Mouse (Mus musculus): Measurements from ENCODE around the gene Ptk7. TPM values are rescaled to one million over a fixed set of nuclear protein-coding genes. Genes with fewer than 3 reads are reported as not detected.

Gene Ptk7
- not detected for polyA plus RNA-seq (2017; shearing (Covaris generic))

DNA sequence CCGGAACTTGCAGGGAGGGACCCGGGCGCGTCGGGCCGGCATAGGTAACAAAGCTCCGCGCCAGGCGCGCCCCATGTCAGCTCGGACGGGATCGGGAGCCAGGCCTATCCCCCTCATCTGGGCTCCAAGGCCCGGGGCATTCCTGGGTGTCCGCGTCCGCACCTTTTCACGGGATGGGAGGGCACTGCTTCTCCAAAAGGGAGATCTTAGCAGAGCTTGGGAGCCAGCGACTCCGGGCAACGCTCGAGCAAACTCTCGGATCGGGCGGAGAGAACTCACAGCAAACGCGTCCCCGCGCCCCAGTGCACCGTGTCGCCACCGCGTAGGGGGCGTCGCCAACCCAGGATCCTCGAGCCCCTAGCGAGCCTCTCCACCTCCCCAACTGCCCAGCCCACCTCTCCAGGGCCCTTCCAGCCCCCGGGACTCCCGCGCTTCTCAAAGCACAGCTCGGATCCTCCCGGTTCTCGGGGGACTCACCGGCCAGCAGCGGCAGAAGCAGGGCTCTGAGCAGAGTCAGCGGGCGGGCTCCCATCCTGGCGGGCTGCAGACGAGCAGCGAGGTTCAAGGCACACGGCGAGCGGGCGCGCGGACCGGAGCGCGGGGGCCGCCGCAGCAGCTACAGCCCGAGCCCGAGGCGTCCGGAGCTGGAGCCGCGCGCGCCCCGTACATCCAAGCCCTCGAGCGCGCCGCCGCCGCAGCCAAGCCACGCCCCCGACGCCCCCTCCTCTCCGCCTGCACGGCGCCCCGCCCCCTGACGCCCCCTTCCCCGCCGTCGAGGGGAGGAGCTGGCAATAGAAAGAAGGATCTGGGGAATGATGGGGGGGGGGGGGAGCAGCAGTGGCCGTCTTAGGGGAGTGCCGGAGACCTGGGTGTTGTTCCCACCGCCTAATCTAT lies at the start of gene Ptk7:
Gene Ptk7, minus strand, starts transcription at position 714 of the 894 bp plus-strand sequence.
- no peak for ATAC-seq

DNA sequence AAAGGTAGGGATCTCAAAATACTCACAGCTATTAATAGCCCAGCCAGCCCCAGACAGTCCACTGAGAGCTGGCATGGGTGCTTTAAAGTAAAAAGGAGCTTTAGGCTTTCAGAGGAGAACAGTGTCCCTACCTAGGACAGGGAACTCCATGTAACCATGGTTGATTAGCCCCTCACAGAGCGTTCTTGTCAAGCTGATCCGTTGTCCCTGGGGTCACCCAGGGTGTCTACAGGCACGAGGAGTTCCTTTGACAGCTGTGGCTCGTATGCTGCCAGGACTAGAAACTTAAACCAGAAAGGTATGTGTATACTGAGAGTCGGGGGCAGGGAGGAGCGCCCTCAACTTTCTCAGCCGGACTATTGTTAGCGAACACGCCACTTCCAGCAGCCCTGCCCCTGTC lies 49.6 kb upstream of the Ptk7 start:
- ATAC-seq, result no peak

- ATAC-seq, result no peak
Observed at GRCm38 (mm10) chr17:46678416-46678815, 49.1 kb upstream of the Ptk7 start, which contains the start of gene Mea1. TSS of gene Mea1 (plus strand) at chr17:46678793.

GRCm38 (mm10) chr17:46674530-46675283 lies 45.4 kb upstream of the Ptk7 start:
- ATAC-seq, result peak; percentile 36

GRCm38 (mm10) chr17:46673850-46674529 lies 44.7 kb upstream of the Ptk7 start, which contains the start of gene Rrp36:
TSS of gene Rrp36 (minus strand) at chr17:46674352.
- peak; percentile 100 for ATAC-seq

DNA sequence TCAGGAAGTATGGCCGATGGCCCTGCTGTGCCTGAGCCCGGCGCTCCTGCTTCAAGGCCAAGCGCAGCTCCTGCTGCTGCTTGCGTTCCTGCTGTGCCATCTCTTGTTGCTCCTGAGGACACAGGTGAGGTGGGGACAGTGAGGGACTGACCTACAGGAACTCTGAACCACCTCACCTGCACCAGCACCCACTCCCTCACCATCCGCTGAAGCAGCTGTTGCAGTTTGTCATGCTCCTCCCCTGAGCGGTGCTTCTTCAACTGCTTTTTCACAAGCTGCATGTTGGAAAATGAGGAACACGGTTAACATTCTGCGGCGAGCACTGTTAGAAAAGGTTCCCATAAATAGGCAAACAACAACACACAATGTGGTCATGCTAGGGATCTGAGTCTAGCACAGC lies 40.6 kb upstream of the Ptk7 start:
- ATAC-seq, result no peak

DNA sequence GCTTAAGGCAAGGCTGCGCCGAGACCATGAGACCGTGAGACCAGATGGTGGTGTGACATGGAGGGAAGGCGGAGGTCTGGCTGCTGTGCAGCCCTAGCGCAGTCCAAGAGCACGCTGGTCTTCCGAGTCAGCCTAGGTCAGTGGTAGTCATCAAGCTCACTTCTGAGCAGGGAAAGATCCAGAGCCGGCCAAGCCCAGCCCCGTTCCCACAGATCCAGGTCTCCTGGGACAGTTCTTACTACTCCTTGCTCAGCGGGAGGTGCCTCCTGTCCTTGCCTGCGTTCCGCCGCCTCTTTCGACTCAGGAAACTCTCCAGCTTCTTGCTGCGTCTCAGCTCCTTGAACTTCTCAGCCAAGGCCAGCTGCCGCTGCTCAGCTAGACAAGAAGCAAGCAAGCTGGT lies 38.4 kb upstream of the Ptk7 start:
- no peak for ATAC-seq

GRCm38 (mm10) chr17:46662730-46663129 lies 33.4 kb upstream of the Ptk7 start:
- ATAC-seq, result no peak

DNA sequence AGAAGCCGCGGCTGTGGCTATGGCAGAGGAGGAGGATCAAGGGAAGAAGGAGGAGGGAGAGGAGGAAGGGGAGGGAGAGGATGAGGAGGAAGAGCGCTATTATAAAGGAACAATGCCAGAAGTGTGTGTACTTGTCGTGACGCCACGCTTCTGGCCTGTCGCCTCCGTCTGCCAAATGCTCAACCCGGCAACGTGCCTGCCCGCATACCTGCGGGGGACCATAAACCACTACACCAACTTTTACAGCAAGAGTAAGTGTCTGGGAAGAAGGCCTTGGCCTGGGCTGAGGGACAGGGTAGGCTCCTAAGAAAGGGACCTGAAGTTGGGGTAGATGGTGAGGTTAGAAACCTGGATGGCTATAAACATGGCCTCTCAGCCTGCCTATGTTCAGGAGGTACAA lies 32.7 kb upstream of the Ptk7 start:
- no peak for ATAC-seq

GRCm38 (mm10) chr17:46661351-46661750 lies 32.0 kb upstream of the Ptk7 start:
- ATAC-seq, result no peak

DNA sequence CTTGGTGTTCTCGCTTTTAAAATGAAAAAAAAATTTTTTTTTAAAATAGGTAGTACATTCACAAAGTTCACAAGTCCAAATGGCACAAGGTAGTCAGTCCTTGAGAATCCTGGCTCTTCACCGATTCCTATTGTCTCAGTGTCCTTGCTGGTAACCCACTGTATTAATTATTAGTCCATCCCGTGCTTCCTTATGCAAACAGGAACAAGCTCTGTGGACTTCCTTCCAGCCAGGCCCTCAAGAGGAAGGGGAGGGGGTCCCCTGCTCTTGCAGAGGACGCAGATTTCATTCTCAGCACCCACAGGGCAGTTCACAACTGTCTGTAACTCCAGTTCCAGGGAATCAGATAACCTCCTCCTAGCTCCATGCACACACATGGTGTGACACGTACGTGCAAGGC lies 26.8 kb upstream of the Ptk7 start:
- no peak for ATAC-seq

DNA sequence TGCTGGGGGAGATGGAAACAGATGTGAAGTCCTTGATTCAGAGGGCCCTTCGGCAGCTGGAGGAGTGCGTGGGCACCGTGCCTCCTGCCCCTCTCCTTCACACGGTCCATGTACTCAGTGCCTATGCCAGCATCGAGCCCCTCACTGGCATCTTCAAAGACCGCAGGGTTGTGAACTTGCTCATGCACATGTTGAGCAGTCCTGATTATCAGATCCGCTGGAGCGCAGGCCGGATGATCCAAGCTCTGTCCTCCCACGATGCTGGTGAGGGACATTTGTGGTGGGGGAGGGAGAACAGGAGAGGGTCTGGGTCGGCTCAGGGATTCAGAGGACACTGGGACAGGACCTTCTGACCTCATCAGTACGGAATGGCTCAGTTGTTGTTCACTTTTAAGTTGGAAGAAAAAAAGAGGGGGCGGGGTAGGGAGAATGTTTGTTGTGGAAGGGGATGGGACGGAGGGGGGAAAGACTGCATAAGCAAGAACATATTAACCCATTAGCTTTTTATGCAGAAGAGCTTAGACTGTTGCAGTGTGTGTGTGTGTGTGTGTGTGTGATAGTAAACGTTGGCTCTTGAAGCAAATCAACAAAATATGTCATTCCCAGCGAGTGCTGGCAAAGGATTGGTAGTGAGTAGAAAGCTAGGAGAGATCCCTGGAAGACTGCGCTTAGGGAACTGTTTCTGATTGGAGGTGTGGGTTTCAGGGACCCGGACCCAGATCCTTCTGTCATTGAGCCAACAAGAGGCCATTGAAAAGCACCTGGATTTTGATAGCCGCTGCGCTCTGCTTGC lies 22.6 kb upstream of the Ptk7 start:
- ATAC-seq, result no peak

DNA sequence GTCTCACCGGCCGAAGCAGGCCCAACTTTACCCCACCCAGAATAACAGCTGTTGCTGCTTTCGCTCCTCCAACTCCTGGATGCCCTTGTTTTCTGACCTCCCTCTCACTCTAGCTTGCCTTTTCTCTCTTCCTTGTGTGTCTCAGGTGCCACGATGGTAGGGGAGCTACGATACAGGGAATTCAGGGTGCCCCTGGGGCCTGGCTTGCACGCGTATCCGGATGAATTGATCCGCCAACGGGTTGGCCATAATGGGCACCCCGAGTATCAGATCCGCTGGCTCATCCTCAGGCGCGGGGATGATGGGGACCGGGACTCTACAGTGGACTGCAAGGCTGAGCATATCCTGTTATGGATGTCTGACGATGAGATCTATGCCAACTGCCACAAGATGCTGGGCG lies 22.0 kb upstream of the Ptk7 start:
- no peak for ATAC-seq

- ATAC-seq, result peak; percentile 75
Observed at GRCm38 (mm10) chr17:46650232-46651031, 21.1 kb upstream of the Ptk7 start, which contains the start of gene Cul7. TSS of gene Cul7 (plus strand) at chr17:46650337.

GRCm38 (mm10) chr17:46649811-46650210 lies 20.5 kb upstream of the Ptk7 start:
- no peak for ATAC-seq

DNA sequence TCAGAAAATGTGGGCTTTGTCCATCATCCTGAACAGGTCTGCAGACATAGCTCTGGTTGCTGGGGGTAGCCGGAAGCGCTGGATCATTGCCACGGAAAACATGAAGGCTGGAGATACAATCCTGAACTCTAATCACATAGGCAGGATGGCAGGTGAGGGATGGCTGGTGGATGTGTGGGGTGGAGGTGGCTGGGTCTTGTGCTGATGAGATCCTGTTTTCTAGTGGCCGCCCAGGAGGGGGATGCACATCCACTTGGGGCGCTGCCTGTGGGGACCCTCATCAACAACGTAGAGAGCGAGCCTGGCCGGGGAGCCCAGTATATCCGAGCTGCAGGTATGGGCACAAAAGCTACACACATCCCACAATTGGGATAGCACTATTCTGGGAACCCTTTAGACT lies 19.1 kb upstream of the Ptk7 start:
- no peak for ATAC-seq

DNA sequence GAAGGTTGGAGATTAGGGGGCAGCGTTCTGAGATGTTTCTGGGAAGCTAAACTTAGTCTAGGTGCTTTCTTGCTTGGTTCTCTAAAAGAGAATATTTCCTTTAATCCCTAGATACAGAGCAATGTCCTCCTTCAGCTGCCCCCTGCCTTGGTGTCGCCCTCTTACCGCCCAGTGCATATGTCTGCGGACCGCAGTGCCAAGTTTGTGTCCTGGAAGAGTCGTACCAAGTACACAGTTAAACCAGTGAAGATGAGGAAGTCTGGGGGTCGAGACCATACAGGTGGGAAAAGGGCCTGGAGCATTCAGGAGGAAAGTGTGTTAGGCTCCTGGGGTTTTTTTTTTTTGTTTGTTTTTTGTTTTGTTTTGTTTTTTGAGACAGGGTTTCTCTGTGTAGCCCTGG lies 18.0 kb upstream of the Ptk7 start:
- ATAC-seq, result no peak

- no peak for ATAC-seq
Observed at GRCm38 (mm10) chr17:46646322-46646662, 17.0 kb upstream of the Ptk7 start.

- ATAC-seq, result peak; percentile 80
Observed at GRCm38 (mm10) chr17:46645561-46646321, 16.4 kb upstream of the Ptk7 start, which contains the start of the genes Klc4 and Mrpl2. TSS of gene Klc4 (minus strand) at chr17:46646022. TSS of gene Mrpl2 (plus strand) at chr17:46646229.

DNA sequence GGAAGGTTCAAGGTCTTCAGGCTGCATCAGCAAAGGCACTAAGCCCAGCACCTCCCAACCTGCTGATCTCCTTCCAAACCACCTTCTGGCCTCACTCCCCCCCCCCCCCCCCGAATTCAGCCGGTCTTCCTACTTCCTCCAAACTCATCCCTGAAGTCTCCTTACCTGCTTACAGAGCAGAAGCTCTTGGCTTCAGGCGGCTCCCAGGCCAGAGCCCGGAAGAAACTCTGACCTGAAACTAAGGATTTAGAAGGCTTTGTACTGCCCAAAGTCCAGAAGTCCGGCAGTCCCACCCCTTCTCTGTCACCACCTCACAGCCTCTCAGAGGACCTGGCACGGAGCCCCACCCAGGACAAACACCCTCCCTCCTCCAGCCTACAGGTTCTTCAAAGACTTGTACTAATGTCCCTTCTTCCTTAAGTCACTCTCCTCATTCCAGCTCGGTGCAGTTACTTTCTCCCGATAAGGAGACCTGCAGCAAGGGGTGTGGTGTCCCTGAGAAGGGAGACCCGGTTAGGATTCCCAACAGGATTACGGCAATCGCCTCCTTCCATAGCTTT lies 15.7 kb upstream of the Ptk7 start:
- no peak for ATAC-seq
